10 mouse cellular contexts compared by ENCODE assay signal in the genomic region with DNA sequence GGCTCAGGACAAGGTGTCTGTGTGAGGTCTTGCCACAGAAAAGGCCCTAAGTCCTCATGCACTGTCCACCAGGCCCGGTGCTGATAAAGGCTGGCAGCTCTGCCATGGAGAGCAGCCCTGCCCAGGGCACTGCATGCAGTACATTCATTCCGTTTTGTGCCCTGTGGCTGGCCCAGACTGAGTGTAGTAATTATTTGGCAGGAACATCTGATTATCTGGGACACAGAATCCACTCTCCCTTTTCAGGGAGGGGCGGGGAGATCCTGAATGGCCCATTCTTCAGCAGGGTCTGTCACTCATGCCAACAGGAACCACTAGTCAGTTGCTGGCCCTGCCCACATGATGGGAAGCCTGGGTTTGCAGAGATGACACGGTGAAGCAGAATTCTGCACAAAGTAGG. TPM values are rescaled to one million over a fixed set of nuclear protein-coding genes. Genes with fewer than 3 reads are reported as not detected.
A peak's percentile ranks its signal among the peaks of the same experiment; 100 is the strongest.
DNase-seq lines count a peak whose midpoint lies in the region; ATAC-seq and TF ChIP-seq lines count a peak whose summit lies in the region.
"Had no signal": no experiment of that assay in that cellular context is flagged by ENCODE, and none has a peak within 500 bp of the region (broad histone marks: within the 10 kb centered on the region; RNA-seq: fewer than 3 reads in every experiment).

No protein-coding gene starts in this region.

- no peak overlapping the region for H3K27ac ChIP-seq in heart, embryonic 12.5 days (ENCODE audit: poor library complexity, severe bottlenecking)
- peak overlapping the region; percentile 48 for H3K27ac ChIP-seq in olfactory bulb, adult 2 months (ENCODE audit: insufficient read depth, low read depth, low read length)
- H3K27ac ChIP-seq in liver, embryonic 12.5 days, result no peak overlapping the region
- H3K27ac ChIP-seq: heart, embryonic 13.5 days had no signal

- peak; percentile 61 to 78 for DNase-seq in heart, adult 18-20 months
- DNase-seq in cerebellum, adult 18-20 months, result peak; percentile 80 to 89
- DNase-seq in heart, postnatal 4 days, result peak; percentile 27
- no peak for DNase-seq in lung, adult 18-20 months
- DNase-seq: lung, embryonic 14.5 days had no signal

- H3K4me2 ChIP-seq in heart, embryonic 12.5 days, result no peak overlapping the region
- H3K4me2 ChIP-seq in liver, embryonic 12.5 days, result no peak overlapping the region
- H3K4me2 ChIP-seq: heart, embryonic 13.5 days; lung, embryonic 14.5 days had no signal

- H3K9ac ChIP-seq in heart, embryonic 12.5 days, result no peak overlapping the region
- no peak overlapping the region for H3K9ac ChIP-seq in liver, embryonic 12.5 days
- H3K9ac ChIP-seq: heart, embryonic 13.5 days; lung, embryonic 14.5 days had no signal

- no peaks in the 10 kb centered on the region for H3K9me3 ChIP-seq in heart, embryonic 12.5 days (replicated peaks)
- no peaks in the 10 kb centered on the region for H3K9me3 ChIP-seq in liver, embryonic 12.5 days (replicated peaks)
- H3K9me3 ChIP-seq: heart, embryonic 13.5 days had no signal

- TF ChIP-seq CTCF in olfactory bulb, adult 2 months (IDR thresholded peaks at IDR 0.05; ENCODE audit: insufficient read depth, low read depth, low read length), result no peak

- TF ChIP-seq POLR2A in olfactory bulb, adult 2 months (IDR thresholded peaks at IDR 0.05; ENCODE audit: insufficient read depth, low read depth, low read length), result no peak

- no peak for ATAC-seq in heart, embryonic 12.5 days (ENCODE audit: insufficient number of reproducible peaks, low FRiP score)
- no peak for ATAC-seq in liver, embryonic 12.5 days
- ATAC-seq in megakaryocyte, adult 5-6 weeks (ENCODE audit: poor library complexity, severe bottlenecking), result no peak

- 0 out of 2 replicates have a peak, but pooled peaks cover 2% of the 10 kb centered on the region for H3K4me1 ChIP-seq in heart, embryonic 12.5 days (replicated peaks)
- H3K4me1 ChIP-seq in olfactory bulb, adult 2 months (ENCODE audit: control insufficient read depth, insufficient read depth, low read length), result peaks cover 13% of the 10 kb centered on the region
- no peaks in the 10 kb centered on the region for H3K4me1 ChIP-seq in liver, embryonic 12.5 days
- H3K4me1 ChIP-seq: heart, embryonic 13.5 days had no signal

- 90% methylated on average over 4 of the region's 4 CpGs for WGBS in heart, embryonic 12.5 days
- 18% methylated on average over 4 of the region's 4 CpGs for WGBS in olfactory bulb, adult 2 months
- WGBS in liver, embryonic 12.5 days (ENCODE audit: insufficient replicate concordance), result 82% methylated on average over 4 of the region's 4 CpGs

- H3K27me3 ChIP-seq in heart, embryonic 12.5 days (replicated peaks), result no peaks in the 10 kb centered on the region
- H3K27me3 ChIP-seq in liver, embryonic 12.5 days (replicated peaks), result no peaks in the 10 kb centered on the region
- H3K27me3 ChIP-seq: heart, embryonic 13.5 days had no signal

- H3K4me3 ChIP-seq in heart, embryonic 12.5 days, result no peak overlapping the region
- H3K4me3 ChIP-seq in olfactory bulb, adult 2 months (ENCODE audit: insufficient read depth, low read depth, low read length), result no peak overlapping the region
- H3K4me3 ChIP-seq in liver, embryonic 12.5 days, result no peak overlapping the region
- H3K4me3 ChIP-seq: heart, embryonic 13.5 days had no signal

- H3K36me3 ChIP-seq in heart, embryonic 12.5 days, result peaks cover 98% of the 10 kb centered on the region
- peaks cover 99% of the 10 kb centered on the region for H3K36me3 ChIP-seq in liver, embryonic 12.5 days

RNA-seq across cellular contexts. Expression of a gene that starts 29.1 kb away (rescaled TPM):
- total RNA-seq in heart, adult 18-20 months (2021), result 1 to 10 TPM; 1.6 to 2.0 TPM
- polyA plus RNA-seq in heart, embryonic 12.5 days (2016; fragmentation: Nextera tagmentation; extraction: Ambion mirVana), result 0.22 and 0.71 TPM in 2 replicates
- total RNA-seq in heart, postnatal 4 days (2021), result 1 to 10 TPM; 1.8 to 2.0 TPM
- not detected in 2 replicates for polyA plus RNA-seq in olfactory bulb, adult 2 months (2012; ENCODE audit: insufficient read depth, insufficient read length, low replicate concordance, missing spikeins)
- polyA plus RNA-seq in liver, embryonic 12.5 days (2016; fragmentation: Nextera tagmentation; extraction: Ambion mirVana), result 0.60 and 1.2 TPM in 2 replicates
- 3.9 and 7.3 TPM in 2 replicates for total RNA-seq in megakaryocyte, adult 5-6 weeks (2015)
- 7.8 and 9.2 TPM in 2 replicates for total RNA-seq in megakaryocyte, adult 5-6 weeks (2017)

RNA-seq across cellular contexts. Expression of a gene that starts 30.9 kb away (rescaled TPM):
- 100 to 1,000 TPM; 122 to 133 TPM for total RNA-seq in heart, adult 18-20 months (2021)
- 253 and 257 TPM in 2 replicates for polyA plus RNA-seq in heart, embryonic 12.5 days (2016; fragmentation: Nextera tagmentation; extraction: Ambion mirVana)
- total RNA-seq in heart, postnatal 4 days (2021), result 100 to 1,000 TPM; 238 to 243 TPM
- 427 TPM in 1 of 2 replicates, not detected in the other for polyA plus RNA-seq in olfactory bulb, adult 2 months (2012; ENCODE audit: insufficient read depth, insufficient read length, low replicate concordance, missing spikeins)
- polyA plus RNA-seq in liver, embryonic 12.5 days (2016; fragmentation: Nextera tagmentation; extraction: Ambion mirVana), result 122 and 131 TPM in 2 replicates
- 236 and 293 TPM in 2 replicates for total RNA-seq in megakaryocyte, adult 5-6 weeks (2015)
- total RNA-seq in megakaryocyte, adult 5-6 weeks (2017), result 418 and 442 TPM in 2 replicates

Comparison
In these comparisons a context has a peak if more than half of its experiments do, and no peak if none do; other contexts are left out.
1. DNase-seq: peak in heart, adult 18-20 months (2 of 2), cerebellum, adult 18-20 months (2 of 2) and heart, postnatal 4 days (single experiment); none in lung, adult 18-20 months (0 of 2).